Mouse (Mus musculus) midbrain, embryonic 12.5 days (tissue): Measurements from ENCODE around the gene 2310022A10Rik. TPM values are rescaled to one million over a fixed set of nuclear protein-coding genes. Genes with fewer than 3 reads are reported as not detected.

Source experiments
- ATAC-seq: fragments of 200-750 bp; cut with Nextera tagmentation; 2 replicates; pipeline ENCODE4 v1.8.0; 2017; ENCODE audit warnings: low read depth, moderate TSS enrichment, moderate library complexity; ENCODE audit not compliant: low FRiP score
- H3K27ac ChIP-seq: fragments of 300-500 bp; sonication (generic); replicated peaks from 2 replicates; pipeline ENCODE4 v1.5.1; 2016; ENCODE audit warnings: mild to moderate bottlenecking
- H3K27me3 ChIP-seq: fragments of 300-500 bp; sonication (generic); 2 replicates; pipeline ENCODE4 v1.6.1; 2016; ENCODE audit warnings: mild to moderate bottlenecking
- H3K36me3 ChIP-seq: fragments of 300-500 bp; sonication (generic); 2 replicates; pipeline ENCODE4 v1.6.1; 2016
- H3K4me1 ChIP-seq: fragments of 300-500 bp; sonication (generic); 2 replicates; pipeline ENCODE4 v1.6.1; 2016
- H3K4me2 ChIP-seq: fragments of 300-500 bp; sonication (generic); replicated peaks from 2 replicates; pipeline ENCODE4 v1.6.1; 2016; ENCODE audit warnings: mild to moderate bottlenecking, moderate library complexity
- H3K4me3 ChIP-seq: fragments of 300-500 bp; sonication (generic); 2 replicates; pipeline ENCODE4 v1.5.1; 2016; ENCODE audit warnings: mild to moderate bottlenecking
- H3K9ac ChIP-seq: fragments of 300-500 bp; sonication (generic); replicated peaks from 2 replicates; pipeline ENCODE4 v1.6.1; 2016; ENCODE audit warnings: mild to moderate bottlenecking, moderate library complexity
- H3K9me3 ChIP-seq: fragments of 300-500 bp; sonication (generic); 2 replicates; pipeline ENCODE4 v1.6.1; 2016; ENCODE audit warnings: mild to moderate bottlenecking
- WGBS: fragments of 180-500 bp; shearing (Covaris S2); methylation state at CpG from one replicate; pipeline ENCODE4 v1.1.7; 2016; 5-methylcytosine and 5-hydroxymethylcytosine counted together
- polyA plus RNA-seq: library from polyadenylated mRNA; unstranded; fragments of >200 nt; fragmentation: Nextera tagmentation; extraction: Ambion mirVana; gene quantifications from 2 replicates; pipeline ENCODE4 v1.2.1, GENCODE M21; 2016

The 2310022A10Rik gene
- polyA plus RNA-seq = 37.2 and 37.4 TPM in 2 replicates

DNA sequence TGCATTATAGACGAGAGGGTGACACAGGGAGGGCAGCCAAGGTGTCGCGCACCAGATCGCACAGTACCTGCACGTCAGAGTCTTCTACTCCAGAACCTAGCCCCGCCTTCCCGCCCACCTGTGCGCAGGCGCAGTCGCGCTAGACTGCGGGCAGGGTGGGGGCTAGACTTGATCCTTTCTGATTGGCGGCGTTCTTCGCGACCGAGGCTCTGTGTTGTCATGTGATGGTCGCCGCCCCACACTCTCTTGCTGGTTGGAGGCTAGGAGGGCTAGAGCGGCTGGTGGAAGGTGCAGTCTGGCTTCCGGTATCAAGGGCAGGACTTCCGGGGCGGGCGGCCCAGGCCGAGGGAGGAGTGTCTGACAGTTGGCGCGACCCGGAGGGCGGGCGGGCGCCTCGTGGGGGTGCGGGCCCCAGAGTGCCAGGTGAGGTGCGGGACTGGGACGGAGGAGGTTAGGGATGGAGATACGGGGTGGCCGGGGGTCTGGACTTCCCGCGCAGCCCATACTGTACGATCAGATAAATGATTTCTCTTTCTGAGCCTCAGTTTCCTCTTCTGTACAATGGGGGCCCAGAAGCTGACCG is at the start of gene 2310022A10Rik, which contains the start of gene Pld3:
2310022A10Rik (plus strand) TSS at position 303 of the 583 bp plus-strand sequence.
Pld3 (minus strand) TSS at position 288 of the 583 bp plus-strand sequence.
- no peaks in the 10 kb centered on the region for H3K27me3 ChIP-seq
- peak within 1 kb of the TSS; percentile 84 for H3K4me3 ChIP-seq
- H3K9me3 ChIP-seq = no peaks in the 10 kb centered on the region
- WGBS = under 1% methylated on average over 41 of the region's 41 CpGs
- peak; percentile 100 for ATAC-seq
- 0 out of 2 replicates have a peak within 1 kb of the TSS, but pooled peaks have one; percentile 8 for H3K27ac ChIP-seq
- H3K4me1 ChIP-seq = peaks cover 17% of the 10 kb centered on the region
- peak within 1 kb of the TSS; percentile 82 for H3K4me2 ChIP-seq
- H3K9ac ChIP-seq = peak within 1 kb of the TSS; percentile 77
- peaks cover 12% of the 10 kb centered on the region; the same call in 1 of the 2 replicates for H3K36me3 ChIP-seq

DNA sequence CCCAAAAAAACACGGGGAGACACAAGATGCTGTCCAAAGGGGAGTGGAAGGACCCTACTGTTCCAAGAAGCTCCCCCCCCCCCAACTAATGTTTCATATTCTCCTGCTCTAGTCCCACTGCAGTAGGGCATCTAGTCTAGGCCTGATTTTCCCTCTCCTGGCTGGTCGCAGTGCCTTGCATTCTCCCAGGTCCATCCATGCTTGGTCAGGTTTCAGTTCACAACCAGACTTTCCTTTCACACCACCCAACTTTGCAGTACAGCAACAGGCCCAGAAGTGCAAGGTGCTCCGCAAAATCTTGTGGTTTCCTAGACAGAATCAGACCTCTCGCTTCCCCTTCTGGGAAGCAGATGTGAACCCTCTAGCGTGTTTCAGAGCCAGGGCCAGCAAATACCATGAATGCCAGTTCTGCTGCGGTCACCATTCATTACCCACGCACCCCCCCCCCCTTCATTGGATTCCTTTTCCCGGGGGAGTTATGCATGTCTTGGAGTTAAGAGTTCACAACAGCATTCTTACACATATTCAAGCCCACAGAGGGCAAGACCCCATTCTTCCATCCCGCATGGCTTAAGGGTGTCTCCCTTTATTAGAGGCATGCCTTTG is 46.2 kb upstream of the 2310022A10Rik start:
- Histone ChIP-seq H3K4me3 (peak overlapping the region; percentile 52; the same call in 1 of the 2 replicates), H3K4me1 (peaks cover 11% of the 10 kb centered on the region), H3K27ac (peak overlapping the region; percentile 95), H3K36me3 (no peaks in the 10 kb centered on the region), H3K27me3 (no peaks in the 10 kb centered on the region), H3K9me3 (no peaks in the 10 kb centered on the region), H3K4me2 (peak overlapping the region; percentile 60), H3K9ac (no peak overlapping the region)
- ATAC-seq = no peak
- 52% methylated on average over 9 of the region's 9 CpGs for WGBS

DNA sequence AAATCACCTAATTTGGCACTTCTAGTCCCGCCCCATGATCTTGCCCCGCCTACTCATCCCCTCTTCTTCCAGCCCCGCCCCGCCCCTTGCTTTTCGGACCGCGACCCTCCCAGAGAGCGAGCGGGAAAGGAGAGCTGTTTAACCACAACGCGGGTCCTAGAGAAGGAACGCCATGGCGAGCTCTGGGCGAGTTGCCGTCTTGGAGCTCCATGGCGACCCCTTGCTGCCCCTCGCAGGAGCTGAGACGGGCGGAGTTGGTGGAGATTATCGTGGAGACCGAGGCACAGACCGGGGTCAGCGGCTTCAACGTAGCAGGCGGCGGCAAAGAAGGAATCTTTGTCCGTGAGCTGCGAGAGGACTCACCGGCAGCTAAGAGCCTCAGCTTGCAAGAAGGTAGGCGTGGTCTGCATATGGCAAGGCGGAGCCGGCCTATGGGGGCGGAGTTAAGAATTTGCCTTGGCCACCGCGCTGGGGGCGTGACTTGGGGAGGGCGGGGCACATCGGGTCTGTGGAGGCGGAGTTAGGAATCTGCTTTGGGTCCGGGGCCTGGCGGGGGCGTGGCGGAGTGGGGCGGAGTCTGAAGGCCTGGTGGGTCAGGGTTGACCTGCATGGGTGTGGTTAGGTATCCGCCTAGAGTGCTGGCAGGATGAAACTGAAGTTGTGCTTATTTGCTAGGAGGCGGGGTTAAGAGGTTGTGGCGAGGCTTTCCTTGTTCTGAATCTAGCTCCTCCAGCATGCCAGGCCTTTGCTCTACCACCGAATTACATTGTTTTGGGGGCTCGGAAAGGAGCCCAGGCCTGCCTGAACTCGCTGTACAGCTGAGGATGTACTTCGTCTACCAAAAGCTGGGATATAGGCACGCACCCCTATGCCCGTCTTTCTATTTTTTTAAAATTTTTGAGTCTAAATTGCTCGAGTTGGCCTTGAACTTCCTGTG is 45.1 kb upstream of the 2310022A10Rik start:
- WGBS = under 1% methylated on average over 52 of the region's 54 CpGs
- H3K27ac ChIP-seq = peak overlapping the region; percentile 95
- ATAC-seq = peak; percentile 90
- peak overlapping the region; percentile 60 for H3K4me2 ChIP-seq
- H3K9ac ChIP-seq = peak overlapping the region; percentile 60
- H3K9me3 ChIP-seq = no peaks in the 10 kb centered on the region
- H3K4me1 ChIP-seq = peaks cover 11% of the 10 kb centered on the region
- H3K4me3 ChIP-seq = peak overlapping the region; percentile 52
- H3K36me3 ChIP-seq = no peaks in the 10 kb centered on the region
- H3K27me3 ChIP-seq = no peaks in the 10 kb centered on the region

DNA sequence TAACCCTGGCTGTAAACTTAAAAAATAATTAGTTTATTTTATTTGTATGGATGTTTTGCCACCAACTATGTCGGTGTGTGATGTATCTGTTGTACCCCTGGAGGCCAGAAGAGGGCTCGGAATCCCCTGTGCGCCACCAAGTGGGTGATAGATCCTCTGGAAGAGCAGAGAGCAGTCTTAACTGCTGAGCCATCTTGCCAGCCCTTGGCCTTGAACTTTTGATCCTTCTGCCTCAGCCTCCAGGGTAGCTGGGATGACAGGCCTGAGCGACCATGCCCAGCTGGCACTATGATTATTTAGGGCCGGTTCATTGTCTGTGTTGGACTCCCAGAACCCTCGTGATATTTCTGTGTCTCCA is 44.4 kb upstream of the 2310022A10Rik start:
- H3K4me3 ChIP-seq = peak overlapping the region; percentile 52
- WGBS = 22% methylated on average over 6 of the region's 6 CpGs

DNA sequence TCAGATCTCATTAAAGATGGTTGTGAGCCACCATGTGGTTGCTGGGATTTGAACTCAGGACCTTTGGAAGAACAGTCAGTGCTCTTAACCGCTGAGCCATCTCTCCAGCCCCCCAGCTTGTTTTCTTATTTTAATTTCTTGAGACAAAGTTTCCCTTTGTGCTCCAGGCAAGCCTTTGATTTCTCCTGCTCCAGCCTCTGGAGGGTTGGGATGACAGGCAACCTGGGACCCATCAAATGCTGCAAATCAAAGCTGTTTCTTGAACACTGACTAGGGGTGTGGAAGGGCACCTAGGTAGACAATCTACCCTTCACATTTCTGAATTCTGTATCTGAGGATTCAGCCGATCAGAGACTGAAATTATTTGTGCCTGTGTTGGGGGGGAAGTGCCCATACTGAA is 42.2 kb upstream of the 2310022A10Rik start:
- ATAC-seq = no peak
- H3K4me1 ChIP-seq = peaks cover 11% of the 10 kb centered on the region

More for the DNA sequence above, 44.4 kb upstream of the 2310022A10Rik start:
- Histone ChIP-seq H3K27ac (peak overlapping the region; percentile 95; the same call in 1 of the 2 replicates), H3K4me1 (peaks cover 11% of the 10 kb centered on the region), H3K27me3 (no peaks in the 10 kb centered on the region), H3K4me2 (peak overlapping the region; percentile 60), H3K36me3 (no peaks in the 10 kb centered on the region), H3K9ac (no peak overlapping the region), H3K9me3 (no peaks in the 10 kb centered on the region)
- ATAC-seq = peak; percentile 28

DNA sequence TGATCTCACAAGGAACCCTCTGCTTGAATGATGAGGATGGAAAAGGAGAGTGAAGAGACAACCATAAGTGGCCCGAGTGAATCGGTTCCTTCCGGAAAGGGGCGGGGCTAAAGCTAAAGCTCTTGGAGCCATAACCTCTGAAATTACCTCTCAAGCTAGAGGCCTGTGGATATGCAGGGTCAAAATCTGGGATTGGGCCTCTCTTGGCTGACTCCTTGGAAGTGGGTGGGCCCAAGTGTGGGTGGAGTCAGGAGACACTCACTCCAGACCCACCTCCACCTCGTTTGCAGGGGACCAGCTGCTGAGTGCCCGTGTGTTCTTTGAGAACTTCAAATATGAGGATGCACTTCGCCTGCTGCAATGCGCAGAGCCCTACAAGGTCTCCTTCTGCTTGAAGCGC is 38.1 kb upstream of the 2310022A10Rik start:
- H3K4me1 ChIP-seq = no peaks in the 10 kb centered on the region
- no peak overlapping the region for H3K4me2 ChIP-seq
- ATAC-seq = no peak
- no peak overlapping the region for H3K4me3 ChIP-seq
- H3K27ac ChIP-seq = no peak overlapping the region
- H3K9me3 ChIP-seq = no peaks in the 10 kb centered on the region
- 0 out of 2 replicates have a peak, but pooled peaks cover 3% of the 10 kb centered on the region for H3K36me3 ChIP-seq
- H3K9ac ChIP-seq = no peak overlapping the region
- 82% methylated on average over 9 of the region's 9 CpGs for WGBS
- H3K27me3 ChIP-seq = no peaks in the 10 kb centered on the region

More for the DNA sequence above, 42.2 kb upstream of the 2310022A10Rik start:
- Histone ChIP-seq H3K4me2 (no peak overlapping the region), H3K27ac (no peak overlapping the region), H3K9me3 (no peaks in the 10 kb centered on the region), H3K9ac (no peak overlapping the region), H3K27me3 (no peaks in the 10 kb centered on the region), H3K4me3 (no peak overlapping the region), H3K36me3 (no peaks in the 10 kb centered on the region)
- 83% methylated on average over 2 of the region's 2 CpGs for WGBS

DNA sequence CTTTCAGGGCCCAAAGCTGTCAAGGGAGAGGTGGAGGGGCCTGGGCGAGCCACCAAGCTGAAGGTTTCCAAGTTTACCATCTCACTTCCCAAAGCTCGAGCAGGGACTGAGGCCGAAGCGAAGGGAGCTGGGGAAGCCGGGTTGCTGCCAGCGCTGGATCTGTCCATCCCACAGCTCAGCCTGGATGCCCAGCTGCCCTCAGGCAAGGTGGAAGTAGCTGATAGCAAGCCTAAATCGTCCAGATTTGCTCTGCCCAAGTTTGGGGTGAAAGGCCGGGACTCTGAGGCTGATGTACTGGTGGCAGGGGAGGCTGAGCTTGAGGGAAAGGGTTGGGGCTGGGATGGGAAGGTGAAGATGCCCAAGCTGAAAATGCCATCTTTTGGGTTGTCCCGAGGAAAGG is 34.7 kb upstream of the 2310022A10Rik start:
- ATAC-seq = no peak
- Histone ChIP-seq H3K4me3 (no peak overlapping the region), H3K4me1 (no peaks in the 10 kb centered on the region), H3K9ac (no peak overlapping the region), H3K36me3 (0 out of 2 replicates have a peak, but pooled peaks cover 3% of the 10 kb centered on the region), H3K27ac (no peak overlapping the region), H3K9me3 (no peaks in the 10 kb centered on the region), H3K27me3 (no peaks in the 10 kb centered on the region), H3K4me2 (no peak overlapping the region)
- WGBS = 86% methylated on average over 9 of the region's 9 CpGs

DNA sequence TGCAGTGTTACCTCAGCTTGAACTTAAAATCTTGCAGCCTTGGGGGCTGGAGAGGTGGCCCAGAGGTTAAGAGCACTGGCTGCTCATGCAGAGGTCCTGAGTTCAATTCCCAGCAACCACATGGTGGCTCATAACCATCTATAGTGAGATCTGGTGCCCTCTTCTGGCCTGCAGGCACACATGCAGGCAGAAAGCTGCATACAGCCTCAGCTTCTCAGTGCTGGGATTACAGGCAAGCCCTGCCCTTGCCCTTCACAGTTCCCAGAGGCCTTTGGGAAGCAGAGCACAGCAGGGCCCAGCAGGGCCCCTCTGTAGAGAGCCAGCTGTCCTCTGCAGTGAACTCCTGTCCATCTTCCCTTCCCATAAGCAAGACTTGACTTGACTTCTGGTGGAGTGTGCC is 32.9 kb upstream of the 2310022A10Rik start:
- ATAC-seq = no peak
- no peaks in the 10 kb centered on the region for H3K4me1 ChIP-seq
- no peaks in the 10 kb centered on the region for H3K27me3 ChIP-seq
- H3K9ac ChIP-seq = no peak overlapping the region
- H3K27ac ChIP-seq = no peak overlapping the region
- H3K4me2 ChIP-seq = no peak overlapping the region
- H3K9me3 ChIP-seq = no peaks in the 10 kb centered on the region
- 0 out of 2 replicates have a peak, but pooled peaks cover 3% of the 10 kb centered on the region for H3K36me3 ChIP-seq
- no peak overlapping the region for H3K4me3 ChIP-seq

DNA sequence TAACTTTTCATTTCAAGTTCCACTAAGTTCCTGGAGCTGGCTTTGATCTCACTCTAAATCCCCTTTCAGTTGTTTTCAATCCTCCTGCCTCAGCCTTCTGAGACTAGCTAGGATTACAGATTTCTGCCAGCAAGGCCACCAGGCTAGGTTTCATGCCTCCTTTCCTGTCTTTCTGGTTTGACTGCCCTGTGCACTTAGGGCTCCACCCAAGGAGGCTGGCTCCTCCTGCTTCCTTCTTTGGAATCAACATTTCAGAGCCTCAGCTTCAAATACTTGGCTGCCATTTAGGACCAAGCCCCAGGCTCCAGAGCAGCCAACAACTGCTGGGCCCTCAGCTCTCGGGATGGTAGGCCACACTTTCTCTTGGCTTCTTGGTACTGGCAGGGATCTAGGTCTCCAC is 32.4 kb upstream of the 2310022A10Rik start:
- Histone ChIP-seq H3K9me3 (no peaks in the 10 kb centered on the region), H3K4me1 (no peaks in the 10 kb centered on the region), H3K27ac (no peak overlapping the region), H3K36me3 (0 out of 2 replicates have a peak, but pooled peaks cover 3% of the 10 kb centered on the region), H3K27me3 (no peaks in the 10 kb centered on the region), H3K9ac (no peak overlapping the region), H3K4me2 (no peak overlapping the region), H3K4me3 (no peak overlapping the region)
- ATAC-seq = no peak
- WGBS = 85% methylated on average over 1 of the region's 1 CpGs

DNA sequence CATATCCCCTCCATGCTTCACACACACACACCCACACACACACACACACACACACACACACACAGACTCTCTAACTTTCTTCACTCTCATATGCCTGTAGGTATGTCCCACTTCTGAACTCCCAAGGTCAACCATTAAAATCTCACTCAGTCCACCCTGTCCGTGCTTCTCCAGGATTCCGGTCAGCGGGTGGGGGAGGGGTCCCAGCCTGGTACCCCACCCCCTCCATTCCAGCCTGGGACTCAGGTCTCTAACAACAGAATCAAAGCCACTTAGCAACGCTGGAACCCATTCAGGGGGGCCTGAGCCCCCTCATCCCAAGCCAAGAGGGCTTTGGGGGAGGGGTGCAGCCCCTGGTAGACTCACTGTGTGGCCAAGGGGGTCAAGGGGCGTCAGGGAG is 30.1 kb upstream of the 2310022A10Rik start, which contains the start of gene Hipk4:
Hipk4 (plus strand) TSS at position 301 of the 400 bp plus-strand sequence.
- ATAC-seq = no peak
- Histone ChIP-seq H3K36me3 (0 out of 2 replicates have a peak, but pooled peaks cover 3% of the 10 kb centered on the region), H3K4me2 (no peak within 1 kb of the TSS), H3K9ac (no peak within 1 kb of the TSS), H3K27me3 (no peaks in the 10 kb centered on the region), H3K4me3 (no peak within 1 kb of the TSS), H3K27ac (no peak within 1 kb of the TSS), H3K4me1 (no peaks in the 10 kb centered on the region), H3K9me3 (no peaks in the 10 kb centered on the region)
- WGBS = 61% methylated on average over 5 of the region's 5 CpGs

DNA sequence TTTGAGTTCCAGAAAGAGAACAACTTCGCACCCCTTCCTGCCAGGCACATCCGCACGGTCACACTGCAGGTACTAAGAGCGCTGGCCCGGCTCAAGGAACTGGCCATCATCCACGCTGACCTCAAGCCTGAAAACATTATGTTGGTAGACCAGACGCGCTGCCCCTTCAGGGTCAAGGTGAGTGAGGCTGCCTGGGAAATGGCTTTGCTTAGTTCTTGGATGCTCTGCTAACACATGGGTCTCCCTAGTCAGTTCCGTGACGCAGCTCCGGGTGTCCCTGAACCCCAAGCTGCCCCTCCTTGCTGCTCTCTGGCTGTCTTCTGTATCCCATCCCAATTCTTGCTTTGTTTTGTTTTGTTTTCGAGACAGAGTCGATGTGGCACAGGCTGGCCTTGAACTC is 29.2 kb upstream of the 2310022A10Rik start:
- H3K9ac ChIP-seq = no peak overlapping the region
- no peak for ATAC-seq
- H3K4me2 ChIP-seq = no peak overlapping the region
- H3K27ac ChIP-seq = no peak overlapping the region
- WGBS = 93% methylated on average over 13 of the region's 13 CpGs
- no peak overlapping the region for H3K4me3 ChIP-seq
- no peaks in the 10 kb centered on the region for H3K9me3 ChIP-seq
- 0 out of 2 replicates have a peak, but pooled peaks cover 3% of the 10 kb centered on the region for H3K36me3 ChIP-seq
- H3K27me3 ChIP-seq = no peaks in the 10 kb centered on the region
- H3K4me1 ChIP-seq = no peaks in the 10 kb centered on the region
